Mouse (Mus musculus): ENCODE results near the gene Serac1.

The Serac1 gene

GRCm38 (mm10) chr17:6005246-6005637, 74.3 kb downstream of the Serac1 start:
- DNase-seq (ENCODE audit: low read depth, low spot score), result no peak

GRCm38 (mm10) chr17:6003661-6004060, 75.9 kb downstream of the Serac1 start:
- DNase-seq (ENCODE audit: low read depth, low spot score), result no peak

- no peak for DNase-seq (ENCODE audit: low read depth, low spot score)
Observed at GRCm38 (mm10) chr17:6002563-6002962, 77.0 kb downstream of the Serac1 start.

GRCm38 (mm10) chr17:6001836-6002235, 77.7 kb downstream of the Serac1 start:
- DNase-seq (ENCODE audit: low read depth, low spot score), result no peak

- DNase-seq (ENCODE audit: low read depth, low spot score), result no peak
Observed at GRCm38 (mm10) chr17:6001389-6001788, 78.2 kb downstream of the Serac1 start.

- no peak for DNase-seq (ENCODE audit: low read depth, low spot score)
Observed at GRCm38 (mm10) chr17:6000864-6001319, 78.6 kb downstream of the Serac1 start.

GRCm38 (mm10) chr17:5999039-5999543, 80.5 kb downstream of the Serac1 start:
- no peak for DNase-seq (ENCODE audit: low read depth, low spot score)

GRCm38 (mm10) chr17:5998235-5998500, 81.4 kb downstream of the Serac1 start:
- no peak for DNase-seq (ENCODE audit: low read depth, low spot score)

GRCm38 (mm10) chr17:5997380-5998234, 81.9 kb downstream of the Serac1 start:
- DNase-seq (ENCODE audit: low read depth, low spot score), result no peak

- DNase-seq (ENCODE audit: low read depth, low spot score), result no peak
Observed at GRCm38 (mm10) chr17:5996589-5996988, 83.0 kb downstream of the Serac1 start.

- no peak for DNase-seq (ENCODE audit: low read depth, low spot score)
Observed at GRCm38 (mm10) chr17:5994606-5995005, 84.9 kb downstream of the Serac1 start.

- no peak for DNase-seq (ENCODE audit: low read depth, low spot score)
Observed at GRCm38 (mm10) chr17:5993581-5994260, 85.8 kb downstream of the Serac1 start.

GRCm38 (mm10) chr17:5992866-5993580, 86.5 kb downstream of the Serac1 start:
- no peak for DNase-seq (ENCODE audit: low read depth, low spot score)
